Mouse (Mus musculus): Measurements from ENCODE around the gene Klf11. TPM values are rescaled to one million over a fixed set of nuclear protein-coding genes. Genes with fewer than 3 reads are reported as not detected.

Klf11 gene
- total and polyA plus RNA-seq, 3 experiments = 7.2 to 9.2 (median 7.3) TPM

- Histone ChIP-seq H3K4me3 (replicated peaks in 1 of 3; ENCODE audit: low read depth in 2 of 3, low read length in 2 of 3, poor library complexity in 1 of 3) (no peak overlapping the region), H3K27me3 (replicated peaks) (no peaks in the 10 kb centered on the region), H3K36me3 (replicated peaks in 1 of 2; ENCODE audit: control insufficient read depth in 1 of 2, insufficient read depth in 1 of 2, low read length in 1 of 2) (no peaks in the 10 kb centered on the region), H3K79me2 (replicated peaks; ENCODE audit: control insufficient read depth, extremely low read depth, insufficient read depth, poor library complexity, severe bottlenecking) (no peaks in the 10 kb centered on the region), H3K4me1 (ENCODE audit: control insufficient read depth in 1 of 2, insufficient read depth in 2 of 2) (no peaks in the 10 kb centered on the region), H3K4me2 (ENCODE audit: insufficient read depth, low read depth, poor library complexity, severe bottlenecking) (no peak overlapping the region), H3K27ac (ENCODE audit: insufficient read depth, low read depth) (no peak overlapping the region), H3K9ac (ENCODE audit: insufficient read depth, low read depth) (no peak overlapping the region), H3K9me3 (replicated peaks; ENCODE audit: low read length) (no peaks in the 10 kb centered on the region)
- no peak for TF ChIP-seq POLR2A (IDR thresholded peaks at IDR 0.05; ENCODE audit: low read depth, low read length)
- no peak for TF ChIP-seq TCF12 (IDR thresholded peaks at IDR 0.05; ENCODE audit: low read depth, low read length)
- TF ChIP-seq ZNF384 (IDR thresholded peaks at IDR 0.05; ENCODE audit: low read depth, low read length) = no peak
- TF ChIP-seq ZKSCAN1 (IDR thresholded peaks at IDR 0.05; ENCODE audit: borderline replicate concordance, low read depth, low read length) = no peak
- no peak for DNase-seq (ENCODE audit: extremely low read depth)
- in situ Hi-C loops (cut with MboI; ENCODE audit: low pct_ligation_motif_present, low pct_unique_long_range_greater_than_20kb, low sequenced_read_pairs) = no loop called here
- dilution Hi-C loops (cut with MboI; ENCODE audit: extremely low pct_ligation_motif_present, extremely low pct_unique_long_range_greater_than_20kb, low sequenced_read_pairs) = no loop called here
Observed at GRCm38 (mm10) chr12:24686038-24686695, 35.1 kb downstream of the Klf11 start.

GRCm38 (mm10) chr12:24686696-24687346, 35.7 kb downstream of the Klf11 start:
- H3K9ac ChIP-seq (ENCODE audit: insufficient read depth, low read depth) = no peak overlapping the region
- in situ Hi-C loops (cut with MboI; ENCODE audit: low pct_ligation_motif_present, low pct_unique_long_range_greater_than_20kb, low sequenced_read_pairs) (no loop called here), dilution Hi-C loops (cut with MboI; ENCODE audit: extremely low pct_ligation_motif_present, extremely low pct_unique_long_range_greater_than_20kb, low sequenced_read_pairs) (no loop called here)
- TF ChIP-seq RAD21 (IDR thresholded peaks at IDR 0.05; ENCODE audit: low read depth, low read length) (no peak), USF1 (IDR thresholded peaks at IDR 0.05; ENCODE audit: low read depth, low read length) (no peak), E2F4 (IDR thresholded peaks at IDR 0.05; ENCODE audit: insufficient replicate concordance, low read depth, low read length) (no peak), ELF1 (IDR thresholded peaks at IDR 0.05; ENCODE audit: low read depth, low read length) (no peak), BHLHE40 (IDR thresholded peaks at IDR 0.05; ENCODE audit: low read depth, low read length) (no peak), EP300 (IDR thresholded peaks at IDR 0.05; ENCODE audit: low read length) (no peak), UBTF (IDR thresholded peaks at IDR 0.05; ENCODE audit: low read depth, low read length) (no peak), NRF1 (IDR thresholded peaks at IDR 0.05; ENCODE audit: low read depth, low read length) (no peak), USF2 (conservative IDR thresholded peaks at IDR 0.05; ENCODE audit: low read depth, low read length) (no peak), JUND (conservative IDR thresholded peaks at IDR 0.05; ENCODE audit: low read depth, low read length) (no peak), KAT2A (IDR thresholded peaks at IDR 0.05; ENCODE audit: insufficient replicate concordance, low read length) (no peak)
- H3K79me2 ChIP-seq (replicated peaks; ENCODE audit: control insufficient read depth, extremely low read depth, insufficient read depth, poor library complexity, severe bottlenecking) = no peaks in the 10 kb centered on the region
- no peaks in the 10 kb centered on the region for H3K4me1 ChIP-seq (ENCODE audit: control insufficient read depth in 1 of 2, insufficient read depth in 2 of 2)
- no peak overlapping the region for H3K4me3 ChIP-seq (replicated peaks in 1 of 3; ENCODE audit: low read depth in 2 of 3, low read length in 2 of 3, poor library complexity in 1 of 3)
- H3K27me3 ChIP-seq (replicated peaks) = no peaks in the 10 kb centered on the region
- no peak for DNase-seq (ENCODE audit: extremely low read depth)
- no peaks in the 10 kb centered on the region for H3K36me3 ChIP-seq (replicated peaks in 1 of 2; ENCODE audit: control insufficient read depth in 1 of 2, insufficient read depth in 1 of 2, low read length in 1 of 2)
- no peaks in the 10 kb centered on the region for H3K9me3 ChIP-seq (replicated peaks; ENCODE audit: low read length)
- H3K4me2 ChIP-seq (ENCODE audit: insufficient read depth, low read depth, poor library complexity, severe bottlenecking) = no peak overlapping the region
- no peak overlapping the region for H3K27ac ChIP-seq (ENCODE audit: insufficient read depth, low read depth)
